Mouse (Mus musculus): ENCODE data around the gene Slc15a1.

The Slc15a1 gene

DNA sequence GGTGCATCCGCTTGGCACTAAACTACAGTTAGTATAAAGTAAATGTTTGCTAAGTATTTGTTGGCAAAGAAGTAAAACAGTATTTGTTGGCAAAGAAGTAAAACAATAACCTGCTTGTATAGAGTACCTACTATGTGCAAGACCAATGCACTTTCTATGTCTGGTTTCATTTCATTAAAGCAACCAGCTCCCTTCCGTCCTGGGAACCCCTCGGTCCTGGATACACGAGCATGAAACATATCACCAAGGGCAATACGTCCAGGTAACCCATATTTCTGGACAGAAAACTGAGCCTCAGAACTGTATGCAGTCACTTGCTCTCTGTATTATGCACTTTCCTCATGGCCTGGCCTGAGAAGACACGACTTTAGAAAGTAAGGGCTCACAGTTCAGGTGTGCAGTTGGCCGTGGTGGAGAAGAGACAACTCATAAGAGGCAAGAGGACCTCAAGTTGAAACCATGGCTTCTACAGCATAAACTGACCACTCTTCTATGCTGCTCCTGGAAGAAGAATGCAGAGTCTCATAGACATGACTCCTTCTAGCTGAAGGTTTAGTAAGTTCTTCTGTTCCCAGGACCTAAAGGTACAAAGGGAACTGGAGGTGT lies 53.5 kb downstream of the Slc15a1 start:
- CTCF ChIA-PET, result interaction anchor here (0.9 kb wide), 1 partner anchor 172 kb away, joined by 5 read pairs; no protein-coding TSS in a partner anchor

DNA sequence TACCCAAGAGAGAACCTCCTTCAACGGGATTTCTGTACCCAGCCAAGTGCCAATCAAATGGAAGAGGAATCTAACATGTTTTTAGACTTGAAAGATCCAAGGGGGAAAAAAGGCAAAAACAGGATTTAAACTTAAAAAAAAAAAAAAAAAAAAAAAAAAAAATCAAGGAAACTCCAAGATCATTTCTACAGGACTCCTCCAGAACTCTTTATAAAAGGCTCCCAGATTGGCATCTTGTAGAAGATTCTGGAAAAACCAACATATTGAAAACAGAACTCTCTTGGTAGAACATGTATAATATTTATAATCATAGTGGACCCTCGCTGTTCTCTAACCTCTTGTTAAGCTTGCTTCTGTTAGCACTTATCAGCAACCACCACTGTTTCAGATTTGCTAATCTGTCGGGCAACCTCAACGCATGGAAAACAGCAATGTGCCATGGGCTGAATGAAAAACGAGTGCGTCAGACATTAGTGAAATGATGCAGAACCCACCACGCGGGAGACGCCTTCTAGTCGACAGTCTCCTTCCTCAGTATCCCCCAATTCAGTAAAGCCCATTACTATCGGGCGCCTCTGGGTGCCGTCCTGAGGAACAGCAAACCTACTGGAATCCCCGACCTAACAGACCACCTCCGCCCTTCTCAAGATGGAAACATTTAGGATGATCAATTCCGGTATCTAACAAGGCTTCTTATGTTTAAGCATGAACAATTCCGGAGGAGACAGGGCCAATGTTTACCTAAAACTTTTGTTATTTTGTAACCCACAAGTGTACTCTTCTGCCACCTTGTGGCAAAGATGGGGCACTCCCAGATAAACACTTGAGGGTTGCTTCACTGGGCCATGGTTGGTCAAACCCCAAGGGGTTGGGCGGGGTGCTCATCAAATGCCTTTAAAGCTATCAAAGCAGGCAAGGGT lies 54.3 kb downstream of the Slc15a1 start:
- CTCF ChIA-PET, result interaction anchor here (0.5 to 0.9 kb wide), 4 partner anchors 171 to 973 kb away, joined by 3 to 7 read pairs (median 4); partner anchors contain the start of gene Rap2a

GRCm38 (mm10) chr14:121446951-121447350 lies 58.1 kb downstream of the Slc15a1 start:
- CTCF ChIA-PET, result interaction anchor here (0.6 kb wide), 1 partner anchor 13 kb away, joined by 3 read pairs; no protein-coding TSS in a partner anchor

GRCm38 (mm10) chr14:121445194-121445593 lies 59.9 kb downstream of the Slc15a1 start:
- CTCF ChIA-PET, result no interaction called here

- CTCF ChIA-PET, result no interaction called here
Observed at GRCm38 (mm10) chr14:121440807-121441206, 64.2 kb downstream of the Slc15a1 start.

DNA sequence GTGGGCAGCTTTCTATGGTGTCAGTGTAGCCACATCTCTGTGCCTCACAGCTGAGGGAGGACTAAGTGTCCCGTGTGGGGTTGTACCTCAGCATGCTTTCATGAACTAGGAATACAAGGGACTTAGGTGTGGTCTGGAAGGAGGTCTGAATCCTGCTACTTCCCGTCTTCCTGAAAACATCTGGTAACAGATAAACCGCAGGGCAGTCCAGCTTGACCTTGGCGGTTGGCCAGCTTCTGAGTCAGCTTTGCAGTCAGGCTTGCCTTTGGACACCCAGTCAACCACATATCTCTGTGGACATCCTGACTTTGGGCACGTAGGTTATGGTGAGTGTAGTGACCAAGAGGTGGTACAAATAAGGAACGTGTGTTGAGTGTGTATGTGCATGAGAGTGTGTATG lies 68.0 kb downstream of the Slc15a1 start:
- CTCF ChIA-PET, result no interaction called here

DNA sequence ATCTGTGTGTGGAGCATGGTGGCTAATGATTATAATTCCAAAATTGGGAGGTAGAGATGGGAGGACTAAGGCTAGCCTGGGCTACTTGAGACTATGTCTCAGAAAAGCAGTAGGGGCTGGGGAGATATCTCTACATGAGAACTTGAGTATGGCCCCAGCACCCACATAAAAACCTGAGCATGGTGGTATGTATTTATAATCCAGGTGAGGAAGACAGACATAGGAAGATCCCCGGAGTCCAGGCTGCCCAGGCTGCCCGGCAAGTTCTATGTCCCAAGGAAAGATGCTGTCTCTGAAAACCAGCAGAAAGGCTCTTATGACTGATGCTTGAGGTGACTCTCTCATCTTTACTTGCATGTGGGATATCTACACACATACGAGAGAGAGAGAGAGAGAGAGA lies 68.6 kb downstream of the Slc15a1 start:
- CTCF ChIA-PET, result no interaction called here

DNA sequence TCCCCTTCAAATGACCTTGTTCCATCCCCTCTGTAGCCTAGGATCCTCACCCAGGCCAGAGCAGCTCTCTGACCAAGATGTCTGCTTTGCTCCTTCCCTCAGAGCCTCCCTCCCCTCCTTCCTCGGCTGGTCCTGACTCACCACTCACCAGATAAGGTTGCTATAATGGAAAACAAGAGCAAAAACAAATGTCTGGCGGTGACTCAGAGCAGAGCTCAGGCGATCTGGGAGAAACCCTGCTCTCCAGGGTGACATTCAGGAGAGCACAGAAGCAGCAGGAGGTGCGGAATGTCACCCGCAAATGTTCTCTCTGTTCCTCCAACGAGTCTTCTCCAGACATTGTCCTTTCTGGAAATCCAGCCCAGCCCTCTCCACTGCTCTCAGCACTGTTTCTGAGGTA lies 69.3 kb downstream of the Slc15a1 start:
- CTCF ChIA-PET, result no interaction called here

GRCm38 (mm10) chr14:121431261-121431660 lies 73.8 kb downstream of the Slc15a1 start:
- CTCF ChIA-PET, result no interaction called here

DNA sequence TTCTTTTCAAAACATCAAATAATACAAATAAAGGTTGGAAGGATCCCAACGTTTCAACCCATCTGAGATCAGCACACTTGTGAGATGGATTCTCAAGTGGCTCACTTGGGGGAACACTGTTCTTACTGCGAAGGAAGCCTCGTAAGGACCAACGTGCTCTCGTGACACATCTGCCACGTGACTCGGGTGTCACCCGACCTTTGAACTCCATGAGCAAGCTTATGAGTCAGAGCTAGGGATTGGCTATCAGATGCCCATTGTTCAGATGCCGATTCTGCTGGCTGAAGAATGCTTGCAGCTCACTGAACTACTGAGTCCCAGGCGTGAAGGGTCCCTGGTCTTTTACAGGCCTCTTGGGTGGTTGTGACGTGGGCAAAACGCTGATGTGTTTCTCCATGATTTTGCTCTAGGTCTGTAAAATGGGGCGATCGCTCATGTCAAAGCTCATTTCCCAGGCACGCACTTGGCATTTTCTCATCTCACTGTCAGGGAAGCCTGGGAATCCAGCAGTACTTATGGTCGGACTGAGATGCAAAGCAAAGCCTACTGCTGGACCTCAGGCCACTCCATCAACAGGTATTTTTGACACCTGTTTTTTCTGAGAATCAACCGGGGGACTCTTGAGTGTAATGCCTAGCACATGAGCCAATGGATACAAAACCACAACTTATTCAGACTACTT lies 75.1 kb downstream of the Slc15a1 start:
- CTCF ChIA-PET, result interaction anchor here (0.7 kb wide), 1 partner anchor 1062 kb away, joined by 3 read pairs; no protein-coding TSS in a partner anchor

- CTCF ChIA-PET, result no interaction called here
Observed at GRCm38 (mm10) chr14:121428148-121428547, 76.9 kb downstream of the Slc15a1 start.

DNA sequence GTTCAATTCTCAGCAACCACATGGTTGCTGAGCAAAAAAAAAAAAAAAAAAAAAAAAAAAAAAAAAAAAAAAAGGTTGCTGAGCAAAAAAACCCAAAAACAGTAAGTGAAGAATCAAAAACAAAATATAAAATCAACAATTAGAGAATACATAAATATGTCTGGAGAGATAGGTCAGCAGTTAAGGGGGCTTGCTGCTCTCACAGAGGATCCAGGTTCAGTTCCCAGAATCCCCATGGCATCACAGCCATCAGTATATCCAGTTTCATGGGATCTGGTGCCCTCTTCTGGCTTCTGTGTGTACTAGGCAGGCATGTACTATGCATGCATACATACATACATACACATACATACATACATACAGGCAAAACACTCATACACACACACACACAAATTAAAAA lies 78.3 kb downstream of the Slc15a1 start:
- CTCF ChIA-PET, result no interaction called here

GRCm38 (mm10) chr14:121425004-121425793 lies 79.9 kb downstream of the Slc15a1 start:
- CTCF ChIA-PET, result interaction anchor here (0.5 to 0.8 kb wide), 2 partner anchors 145 to 1048 kb away, joined by 4 to 7 read pairs; no protein-coding TSS in a partner anchor

DNA sequence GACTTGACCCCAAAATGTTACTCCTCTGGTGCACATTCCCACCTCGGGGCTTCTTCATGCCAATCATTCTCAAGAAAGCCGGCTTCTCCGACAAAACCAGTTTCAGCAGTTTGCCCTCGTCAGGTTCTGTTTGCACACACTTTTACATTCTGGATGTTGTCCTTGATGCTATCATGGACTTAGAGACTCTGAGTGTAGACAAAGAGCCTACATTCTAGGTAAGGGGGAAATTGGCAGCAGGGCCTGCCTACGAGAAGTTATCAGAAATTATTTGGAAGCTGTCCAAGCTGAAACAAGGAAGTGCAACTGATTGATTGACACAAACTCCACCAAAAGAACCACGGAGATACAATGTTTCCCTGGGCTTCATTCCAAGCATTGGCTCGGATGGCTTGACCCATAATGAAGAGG lies 81.7 kb downstream of the Slc15a1 start:
- CTCF ChIA-PET, result no interaction called here

DNA sequence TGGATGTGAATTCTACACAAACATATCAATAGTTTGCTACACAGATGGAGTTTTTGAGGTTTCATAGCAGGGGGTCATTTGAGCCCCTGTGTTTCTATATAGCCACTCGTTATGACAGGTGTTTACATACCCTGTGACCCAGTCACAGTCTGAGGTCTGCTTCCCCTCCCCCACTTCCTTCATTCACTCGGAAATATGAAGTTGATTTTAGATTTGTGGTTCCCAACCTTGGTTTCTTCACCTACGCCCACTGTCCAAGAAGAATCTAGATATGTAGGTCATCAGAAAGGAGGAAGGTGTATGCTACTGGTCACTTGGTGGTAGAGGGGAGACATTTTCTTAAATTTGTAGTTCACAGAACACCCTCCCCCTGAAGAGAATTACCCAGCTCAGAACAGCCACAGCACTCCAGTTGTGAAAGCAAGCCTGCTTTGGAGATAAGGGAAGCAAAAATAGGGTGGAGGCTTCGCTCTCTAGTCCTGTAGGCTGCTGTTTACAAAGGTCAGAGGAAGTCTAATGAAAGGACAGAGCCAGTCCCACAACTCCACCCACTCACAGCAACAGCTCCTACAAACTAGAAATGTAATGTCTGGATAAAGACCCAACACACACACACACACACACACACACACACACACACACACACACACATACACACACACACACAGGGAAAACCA lies 82.2 kb downstream of the Slc15a1 start:
- CTCF ChIA-PET, result interaction anchor here (0.6 kb wide), 1 partner anchor 107 kb away, joined by 3 read pairs; no protein-coding TSS in a partner anchor

DNA sequence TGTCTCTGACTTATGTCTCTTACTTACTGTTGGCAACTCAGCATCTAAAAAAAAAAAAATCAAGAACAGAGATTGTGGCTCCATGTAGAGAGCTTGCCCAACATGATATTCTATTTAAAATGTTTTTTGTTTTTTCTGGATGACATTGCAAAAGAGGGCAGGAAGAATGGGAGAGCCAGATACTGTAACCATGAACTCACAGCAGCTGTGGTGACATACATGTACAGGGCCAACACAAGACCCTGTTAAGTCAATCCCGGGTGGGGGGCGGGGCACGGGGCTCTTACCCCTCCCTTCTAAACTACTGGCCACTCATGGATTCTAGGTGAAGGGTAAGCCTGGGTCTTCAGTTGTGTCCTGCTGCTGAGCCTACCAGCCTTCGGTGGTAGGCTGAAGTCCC lies 83.1 kb downstream of the Slc15a1 start:
- CTCF ChIA-PET, result no interaction called here

DNA sequence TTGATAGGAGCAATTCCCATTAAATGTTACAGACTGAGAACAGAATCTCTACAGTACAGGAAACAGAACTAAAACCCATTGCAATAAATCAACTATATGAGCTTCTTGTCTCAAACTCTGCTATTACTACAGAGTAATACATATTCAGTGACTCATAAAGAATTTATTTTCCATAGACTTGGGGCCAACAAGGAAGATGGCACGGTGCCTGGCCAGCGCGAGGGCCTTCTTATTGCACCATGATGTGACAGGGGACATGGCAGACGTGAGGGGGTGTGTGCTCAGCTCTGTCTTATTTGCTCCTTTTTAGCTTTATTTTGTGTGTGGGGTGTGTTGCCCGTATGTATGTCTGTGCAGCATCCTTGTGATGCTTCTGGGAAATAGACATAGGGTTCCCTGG lies 87.5 kb downstream of the Slc15a1 start:
- CTCF ChIA-PET, result no interaction called here

DNA sequence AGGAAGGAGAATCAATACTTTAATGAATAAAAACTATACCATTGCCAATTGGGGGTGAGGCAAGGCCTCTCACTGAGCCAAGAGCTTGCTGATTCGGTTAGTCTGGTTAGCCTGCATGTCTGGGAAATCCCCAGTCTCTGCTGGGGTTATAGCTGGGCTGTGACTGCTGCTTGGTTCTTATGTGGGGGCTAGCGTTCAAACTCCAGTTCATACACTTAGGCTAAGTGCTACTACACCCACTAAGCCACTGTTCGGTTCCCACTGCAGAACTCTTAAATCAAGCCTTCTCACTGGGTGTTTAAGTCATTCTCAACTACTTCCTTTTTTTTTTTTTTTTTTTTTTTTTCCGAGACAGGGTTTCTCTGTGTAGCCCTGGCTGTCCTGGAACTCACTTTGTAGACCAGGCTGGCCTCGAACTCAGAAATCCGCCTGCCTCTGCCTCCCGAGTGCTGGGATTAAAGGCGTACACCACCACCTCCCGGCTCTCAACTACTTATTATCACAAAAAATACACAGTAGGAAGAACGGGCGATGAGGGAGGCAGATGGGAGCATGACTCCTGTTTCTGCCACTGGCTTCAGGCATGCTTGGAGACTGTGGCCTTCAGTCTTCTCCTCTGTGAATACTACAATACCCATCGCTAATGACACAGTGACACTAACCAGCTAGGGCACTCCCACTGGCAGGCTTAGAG lies 88.3 kb downstream of the Slc15a1 start:
- CTCF ChIA-PET, result interaction anchor here (0.6 kb wide), 1 partner anchor 1168 kb away, joined by 7 read pairs; no protein-coding TSS in a partner anchor

- CTCF ChIA-PET, result no interaction called here
Observed at GRCm38 (mm10) chr14:121414635-121415241, 90.3 kb downstream of the Slc15a1 start.

DNA sequence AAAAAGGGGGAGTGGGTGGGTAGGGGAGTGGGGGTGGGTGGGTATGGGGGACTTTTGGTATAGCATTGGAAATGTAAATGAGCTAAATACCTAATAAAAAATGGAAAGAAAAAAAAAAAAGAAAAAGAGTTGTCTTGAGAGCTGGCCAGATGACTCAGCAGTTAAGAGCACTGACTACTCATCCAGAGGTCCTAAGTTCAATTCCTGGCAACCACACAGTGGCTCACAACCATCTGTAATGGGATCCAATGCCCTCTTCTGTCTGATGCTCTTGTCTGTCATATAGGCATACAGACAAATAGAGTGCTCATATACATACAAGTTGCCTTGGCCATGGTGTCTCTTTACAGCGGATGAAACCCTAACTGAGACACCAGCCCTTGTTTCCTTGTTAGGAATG lies 91.3 kb downstream of the Slc15a1 start:
- CTCF ChIA-PET, result interaction anchor here (0.7 kb wide), 1 partner anchor 45 kb away, joined by 3 read pairs; no protein-coding TSS in a partner anchor

Measured in spleen, embryonic (tissue).